Mouse (Mus musculus) CD4-positive, CD25-positive, alpha-beta regulatory T cell, adult 2 months (primary cell): ENCODE data around the gene Adgrb3.
"Not testable (repeated sequence)": the region's sequence is repeated elsewhere in the genome, so short reads cannot be mapped to it uniquely, and the experiment has no call there.

ENCODE experiments used
- DNase-seq: peaks from one replicate; pipeline ENCODE4 v3.0.0-alpha.2; 2012; ENCODE audit warnings: low read depth, low spot score

Adgrb3 gene

DNA sequence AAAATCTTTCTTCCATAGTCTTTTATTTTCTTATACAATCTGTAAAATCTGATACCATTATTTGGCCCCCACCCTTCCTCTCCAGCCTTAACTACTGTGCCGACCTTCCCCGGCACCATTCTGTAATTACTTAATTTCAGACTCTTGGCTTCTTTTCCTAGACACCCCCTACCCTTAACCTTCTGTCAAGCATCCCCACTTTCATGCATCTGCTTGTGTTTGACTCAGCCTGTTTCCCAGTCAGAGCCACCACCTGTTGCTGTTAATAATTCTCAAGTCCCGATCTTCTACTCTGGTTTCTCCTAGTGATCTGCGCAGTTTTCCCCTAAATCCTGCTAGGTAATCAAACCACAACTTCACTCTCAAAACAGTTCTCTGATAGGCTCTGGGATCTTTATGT is 83.9 kb downstream of the Adgrb3 start:
- DNase-seq, result no peak

DNA sequence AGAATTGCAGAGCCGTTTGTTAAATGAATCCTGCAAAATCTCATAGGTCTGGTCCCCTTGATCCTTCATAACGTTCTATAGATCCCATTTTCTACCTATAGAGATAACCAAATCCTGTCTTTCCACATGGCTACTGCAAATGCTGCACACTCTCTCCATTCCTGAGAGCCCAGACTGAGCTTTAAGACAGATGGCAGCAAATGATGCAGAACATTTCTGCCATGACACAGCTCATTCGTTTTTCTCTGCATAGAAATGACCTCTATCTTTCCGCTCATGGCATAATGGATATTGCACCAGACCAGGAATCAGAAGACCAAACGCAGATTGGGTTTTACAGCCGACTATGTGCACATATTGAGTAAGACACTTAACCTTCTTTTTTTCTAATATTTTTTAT is 84.8 kb downstream of the Adgrb3 start:
- no peak for DNase-seq

DNA sequence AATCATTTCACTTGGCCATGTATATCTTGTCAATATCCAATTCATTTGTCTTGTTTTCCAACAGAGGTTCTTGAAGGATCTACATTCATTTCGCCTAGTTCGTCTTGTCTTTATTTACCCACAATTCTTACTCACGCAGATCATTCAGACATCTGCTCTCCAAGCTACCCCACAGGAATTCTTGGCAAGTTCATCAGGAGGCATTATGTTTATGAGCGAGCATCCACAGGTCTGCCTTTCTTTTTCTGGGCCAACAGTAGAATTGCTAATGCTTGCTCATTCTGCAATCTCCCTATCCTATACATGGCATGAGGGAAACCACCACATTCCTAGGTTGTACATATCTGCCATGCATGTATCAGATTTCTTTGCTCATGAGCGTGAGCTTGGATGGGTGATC is 99.7 kb downstream of the Adgrb3 start:
- DNase-seq, result no peak

DNA sequence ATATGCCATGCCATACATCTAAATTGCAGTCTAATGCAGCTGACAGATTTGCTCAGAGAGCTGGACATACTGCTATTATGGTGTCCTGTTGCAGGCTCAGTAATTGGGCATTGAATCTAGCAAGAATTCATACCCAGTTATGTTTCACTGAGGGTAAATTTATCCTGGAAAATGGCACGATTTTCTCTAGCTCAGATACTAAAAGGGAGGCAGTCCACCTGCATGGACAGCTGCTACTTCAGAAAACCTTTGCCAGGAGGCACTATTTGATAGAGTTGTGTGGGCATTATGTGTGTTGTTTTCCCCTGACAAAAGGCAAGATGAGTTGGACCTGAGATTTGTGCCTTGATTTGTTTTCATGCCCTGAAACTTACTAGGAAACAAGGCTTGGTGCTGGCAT is 118.0 kb downstream of the Adgrb3 start:
- no peak for DNase-seq

DNA sequence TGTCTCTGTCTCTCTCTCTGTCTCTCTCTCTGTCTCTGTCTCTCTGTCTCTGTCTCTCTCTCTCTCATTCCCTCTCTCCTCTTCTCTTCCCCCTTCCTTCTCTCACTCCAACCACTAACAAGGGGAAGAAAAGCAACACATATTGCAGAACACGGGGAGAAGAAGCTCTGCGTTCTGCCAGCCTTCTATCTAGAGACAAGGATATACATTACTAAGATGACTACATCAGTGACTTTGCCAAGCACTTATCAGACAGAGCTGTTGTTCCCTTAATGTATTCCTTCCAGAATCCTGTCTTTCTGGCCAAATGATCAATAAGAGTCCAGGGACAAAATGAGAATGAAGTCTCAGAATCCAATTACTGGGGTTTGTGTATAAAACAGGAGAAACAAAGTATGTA is 123.2 kb downstream of the Adgrb3 start:
- DNase-seq, result no peak

DNA sequence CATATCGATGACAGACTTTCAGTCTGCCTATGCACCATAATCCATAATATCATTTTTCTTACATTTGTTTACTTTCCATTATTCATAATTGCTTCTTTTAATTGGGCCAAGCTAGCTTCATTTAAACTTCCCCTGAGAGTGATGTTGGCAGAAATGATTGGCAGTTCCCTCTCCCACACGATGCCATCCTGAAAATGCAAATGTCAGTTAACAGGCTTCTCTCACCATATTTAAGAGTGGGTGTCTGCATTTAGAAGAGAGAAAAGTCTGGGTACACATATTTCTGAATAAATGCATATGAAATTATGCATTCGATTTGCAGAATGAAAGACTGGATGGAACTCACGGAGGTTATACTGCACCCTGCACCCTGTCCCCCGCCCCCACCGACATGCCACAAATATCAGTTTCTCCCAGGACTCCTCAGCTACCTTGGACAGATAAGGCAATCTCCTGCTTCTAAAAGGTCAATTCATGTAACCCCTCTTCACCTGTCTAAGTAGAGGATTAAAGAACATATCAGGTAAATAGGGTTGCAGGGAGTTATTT is 130.7 kb downstream of the Adgrb3 start:
- no peak for DNase-seq

DNA sequence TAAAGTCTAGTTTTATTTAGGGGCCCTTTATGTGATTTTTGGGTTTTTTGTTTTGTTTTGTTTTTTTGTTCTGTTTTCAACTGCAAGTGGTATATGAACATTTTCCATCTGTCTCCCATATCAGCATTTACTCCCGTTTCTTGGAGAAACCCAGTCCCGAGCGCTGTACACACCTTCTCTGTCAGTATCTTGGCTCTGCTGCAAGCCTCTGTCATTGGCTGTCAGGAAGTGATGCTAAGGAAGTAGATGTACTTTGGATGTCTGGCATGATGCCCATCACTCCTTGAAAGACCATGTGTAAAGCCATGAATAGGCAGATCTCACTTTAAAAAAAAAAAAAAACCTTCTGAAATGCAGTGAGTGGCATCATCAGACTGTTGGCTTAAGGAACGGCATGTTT is 132.3 kb downstream of the Adgrb3 start:
- no peak for DNase-seq

DNA sequence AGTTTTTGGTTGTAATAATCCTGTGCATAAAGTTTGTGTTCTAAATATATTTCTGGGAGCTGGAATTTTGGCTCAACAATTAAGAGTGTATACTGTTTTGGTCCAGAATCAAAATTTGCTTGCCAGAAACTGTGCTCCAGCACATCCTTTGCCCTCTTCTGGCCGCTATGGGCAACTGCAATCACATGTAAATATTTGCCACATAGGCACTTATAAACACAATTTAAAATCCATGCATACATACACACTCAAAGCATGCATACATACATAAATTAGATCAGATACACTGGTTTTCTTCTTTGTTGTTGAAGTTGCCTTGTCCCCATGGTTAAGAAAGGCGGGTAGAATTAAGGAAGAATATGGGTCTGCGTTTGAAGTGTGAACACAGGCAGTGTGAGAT is 132.7 kb downstream of the Adgrb3 start:
- no peak for DNase-seq

DNA sequence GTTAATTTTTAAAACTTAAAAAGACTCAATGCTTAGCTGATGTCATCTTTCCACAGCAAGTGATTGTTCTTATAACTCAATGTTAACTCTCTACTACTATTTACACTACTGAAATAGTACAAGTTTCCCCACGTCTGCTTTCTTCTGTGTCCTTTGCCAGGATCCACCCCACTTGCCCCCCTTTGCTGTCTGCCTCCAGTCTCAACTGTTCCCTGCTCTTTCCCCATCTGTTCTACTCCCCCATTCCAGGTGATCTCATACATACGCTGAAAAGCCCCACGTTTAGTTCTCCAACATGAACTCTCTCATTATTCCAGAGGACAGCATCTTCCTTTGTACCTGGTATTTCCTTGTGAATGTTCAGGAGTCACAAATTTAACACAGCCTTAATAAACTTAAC is 147.4 kb downstream of the Adgrb3 start:
- no peak for DNase-seq

DNA sequence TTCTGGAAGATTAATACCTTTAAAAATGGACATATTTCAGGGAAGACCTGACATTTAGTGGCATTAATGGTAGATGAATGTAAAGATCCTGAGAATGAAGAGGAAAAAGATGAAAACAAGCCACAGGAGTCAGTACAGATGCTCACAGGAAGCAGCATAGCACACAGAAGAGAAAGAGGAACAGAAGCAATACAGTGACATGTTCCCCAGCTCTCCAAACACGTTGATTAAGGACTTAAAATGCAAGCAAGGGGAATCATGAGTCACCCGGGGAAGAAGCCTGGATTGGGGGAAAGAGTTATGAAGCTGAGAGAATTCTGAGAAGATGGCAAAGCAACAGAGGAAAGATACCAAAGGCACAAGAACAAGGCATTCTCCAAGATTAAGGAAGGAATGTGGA is 149.9 kb downstream of the Adgrb3 start:
- no peak for DNase-seq

DNA sequence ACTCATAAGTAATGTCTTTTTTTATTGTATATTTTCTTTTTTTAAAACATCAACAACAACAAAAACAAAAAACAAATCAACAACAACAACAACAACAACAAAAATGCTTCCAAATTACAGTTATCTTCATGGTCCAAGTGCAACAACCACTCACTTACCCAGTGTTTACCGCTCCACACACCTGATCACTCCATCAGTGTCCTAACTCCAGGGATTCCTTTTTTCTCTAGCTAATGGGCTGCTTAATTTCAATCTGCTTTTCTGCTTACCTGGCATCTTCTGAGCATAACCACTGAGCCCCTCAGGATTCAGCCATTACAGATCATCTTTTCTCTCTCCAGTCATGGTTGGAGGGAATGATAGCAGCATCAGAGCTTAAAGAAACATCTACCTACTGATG is 176.8 kb downstream of the Adgrb3 start:
- no peak for DNase-seq

DNA sequence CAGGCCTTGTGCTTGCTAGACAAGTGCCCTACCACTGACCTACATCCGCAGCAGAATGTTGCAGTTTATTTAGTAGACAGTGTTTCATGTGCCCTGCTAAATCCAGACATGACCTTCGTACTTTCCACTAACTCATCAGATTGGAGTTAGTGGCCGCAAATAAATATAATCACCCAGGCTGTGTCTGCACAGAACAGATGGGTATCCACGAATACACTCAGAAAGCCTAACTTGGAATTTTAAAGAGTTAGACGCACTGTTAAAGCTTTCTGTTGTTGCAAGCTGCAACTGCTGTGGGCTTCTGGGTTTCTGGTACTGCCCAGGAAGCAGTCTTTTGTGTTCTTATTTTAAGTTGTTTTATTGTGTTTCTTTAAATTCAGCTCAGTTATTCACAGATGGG is 185.3 kb downstream of the Adgrb3 start:
- DNase-seq, result no peak

DNA sequence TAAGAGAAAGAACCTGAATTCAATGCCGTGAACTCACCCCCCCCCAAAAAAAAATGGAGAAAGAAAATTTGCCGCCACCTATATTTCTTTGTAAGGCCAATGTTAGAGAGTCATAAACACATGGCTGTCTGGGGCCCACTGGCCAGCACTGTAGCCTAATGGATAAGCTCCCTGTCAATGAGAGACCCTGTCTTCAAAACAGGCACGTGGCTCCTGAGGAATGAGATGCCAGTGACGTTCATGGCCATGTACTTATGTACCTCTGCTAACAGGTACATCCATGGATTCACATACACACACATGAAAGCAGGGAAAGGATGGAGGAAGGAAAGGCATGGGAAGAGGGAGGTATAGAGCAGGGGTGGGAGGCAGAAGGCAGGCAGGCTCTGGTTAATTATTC is 208.0 kb downstream of the Adgrb3 start:
- no peak for DNase-seq

DNA sequence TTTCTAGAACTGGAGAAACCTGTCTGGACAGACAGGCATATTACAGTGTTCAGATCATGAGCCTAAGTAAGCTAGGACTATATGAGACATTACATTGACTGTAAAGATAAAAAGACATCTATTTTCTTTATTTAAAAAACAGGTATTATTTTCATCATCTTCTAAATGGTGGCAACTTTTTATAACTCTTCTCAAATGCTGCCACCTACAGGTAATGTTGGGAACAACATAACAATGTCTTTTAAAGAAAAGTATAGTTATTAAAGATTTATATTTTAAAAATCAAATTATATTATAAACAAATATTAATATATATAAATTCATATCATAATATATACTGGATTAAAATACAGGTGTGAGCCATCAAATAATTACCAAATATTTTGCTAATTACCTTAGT is 212.6 kb downstream of the Adgrb3 start:
- DNase-seq, result no peak

DNA sequence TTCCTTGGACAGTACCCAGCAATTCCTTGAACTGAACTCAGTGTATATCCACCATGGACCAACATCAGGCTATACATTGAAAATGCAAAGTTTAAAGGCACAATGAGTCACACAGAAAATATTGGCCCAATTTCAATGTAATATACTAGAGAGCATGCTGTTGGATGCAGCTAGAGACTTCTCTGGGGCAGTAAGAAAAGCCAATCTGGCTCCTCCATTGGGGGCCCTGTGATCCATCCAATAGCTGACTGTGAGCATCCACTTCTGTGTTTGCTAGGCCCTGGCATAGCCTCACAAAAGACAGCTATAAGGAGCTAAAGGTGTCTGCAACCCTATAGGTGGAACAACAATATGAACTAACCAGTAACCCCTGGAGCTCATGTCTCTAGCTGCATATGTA is 218.7 kb downstream of the Adgrb3 start:
- not testable (repeated sequence) for DNase-seq

DNA sequence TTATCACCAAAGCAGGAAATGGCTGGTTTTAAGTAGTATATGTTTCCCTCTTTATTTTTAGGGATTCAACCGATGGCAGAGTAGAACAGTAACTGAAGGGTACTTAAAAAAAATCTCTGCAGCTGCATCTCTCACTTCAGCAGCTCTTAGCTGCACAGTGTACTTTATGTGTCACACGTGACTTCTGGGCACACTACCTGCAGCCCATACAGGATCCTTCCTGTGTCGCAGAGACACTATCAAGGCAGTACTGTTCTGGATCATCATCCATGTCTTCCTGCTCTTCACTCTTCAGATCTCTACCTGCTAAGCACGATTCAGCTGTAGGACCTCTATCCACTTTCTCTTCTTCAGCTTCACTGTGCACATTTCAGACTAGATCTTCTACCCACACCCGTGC is 230.6 kb downstream of the Adgrb3 start:
- DNase-seq, result no peak

DNA sequence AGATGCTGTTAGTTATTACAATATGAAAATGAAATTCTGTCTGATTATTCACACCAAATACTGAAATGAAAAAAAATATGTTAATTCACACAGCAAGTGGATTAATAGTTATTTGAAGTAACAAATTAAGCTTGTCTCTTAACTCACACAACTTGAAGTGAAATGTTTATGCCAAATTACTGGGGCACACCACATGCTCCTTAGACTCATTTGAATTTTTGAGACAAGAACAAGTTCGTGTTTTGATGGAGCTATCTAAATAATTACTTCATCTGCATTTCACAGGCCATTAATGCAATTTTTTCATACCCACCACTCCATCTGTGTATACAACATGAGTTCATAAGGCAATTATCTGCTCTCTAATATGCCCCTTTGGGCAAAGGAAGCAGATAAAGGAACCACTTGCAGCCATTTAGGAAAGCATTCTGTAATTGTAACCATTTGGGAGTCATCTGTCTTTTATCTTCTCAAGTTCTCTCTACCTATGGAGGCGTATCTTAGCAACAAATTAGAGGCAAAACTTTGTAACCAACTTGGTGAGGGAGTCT is 240.9 kb downstream of the Adgrb3 start:
- DNase-seq, result no peak

DNA sequence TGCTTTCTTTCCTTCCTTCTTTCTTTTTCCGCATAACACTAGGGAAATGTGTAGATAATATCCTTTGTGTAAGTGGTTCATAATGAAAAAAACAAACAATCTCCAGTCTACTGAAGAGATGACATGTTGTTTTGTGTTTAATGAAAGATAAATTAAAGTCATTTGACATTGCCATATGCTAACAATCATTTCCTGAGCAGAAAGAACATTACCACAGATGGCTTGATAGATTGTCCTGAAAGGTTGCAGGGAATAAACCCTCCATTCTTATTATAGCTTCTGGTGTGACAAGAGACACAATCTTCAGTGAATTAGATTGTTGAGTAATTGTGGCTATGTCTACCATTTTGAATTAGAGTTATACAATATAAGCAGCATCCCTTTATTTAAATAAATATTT is 247.8 kb downstream of the Adgrb3 start:
- no peak for DNase-seq

DNA sequence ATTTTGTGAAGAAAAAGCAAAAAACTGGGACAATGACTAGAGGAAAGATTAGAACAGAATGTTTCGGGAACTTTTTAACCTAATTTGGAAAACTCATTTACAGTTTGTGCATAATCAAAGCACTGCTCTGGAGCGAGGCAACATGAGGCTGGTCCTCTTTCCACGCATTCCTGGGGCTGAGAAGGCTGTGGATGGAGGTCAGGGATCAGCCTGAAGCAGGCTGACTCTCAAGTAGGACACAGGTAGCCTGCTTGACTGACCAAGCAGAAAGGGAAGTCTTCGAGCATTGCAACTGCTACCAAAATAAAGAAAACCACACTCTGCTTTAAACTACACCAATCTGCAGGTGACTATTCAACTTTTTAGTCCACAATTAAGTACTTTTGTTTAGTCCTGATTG is 251.7 kb downstream of the Adgrb3 start:
- DNase-seq, result no peak

DNA sequence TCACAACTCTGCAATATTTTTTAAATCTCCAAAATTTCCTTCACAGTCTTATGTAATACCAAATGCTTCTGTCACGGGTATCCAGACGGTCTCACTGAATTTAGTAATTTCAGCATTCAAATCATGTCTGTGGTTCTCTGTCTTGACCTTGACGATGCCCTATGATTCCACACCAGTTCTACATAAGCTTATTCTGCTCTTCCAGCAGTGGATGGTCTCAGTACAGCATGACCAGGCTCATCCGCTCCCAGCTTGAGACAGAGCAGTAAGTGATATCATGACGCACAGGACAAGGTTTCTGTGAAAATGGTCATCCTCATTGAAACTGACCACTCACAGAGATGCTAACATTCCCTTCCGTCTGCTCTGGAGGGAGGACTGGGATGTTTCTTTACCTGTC is 252.9 kb downstream of the Adgrb3 start:
- no peak for DNase-seq

DNA sequence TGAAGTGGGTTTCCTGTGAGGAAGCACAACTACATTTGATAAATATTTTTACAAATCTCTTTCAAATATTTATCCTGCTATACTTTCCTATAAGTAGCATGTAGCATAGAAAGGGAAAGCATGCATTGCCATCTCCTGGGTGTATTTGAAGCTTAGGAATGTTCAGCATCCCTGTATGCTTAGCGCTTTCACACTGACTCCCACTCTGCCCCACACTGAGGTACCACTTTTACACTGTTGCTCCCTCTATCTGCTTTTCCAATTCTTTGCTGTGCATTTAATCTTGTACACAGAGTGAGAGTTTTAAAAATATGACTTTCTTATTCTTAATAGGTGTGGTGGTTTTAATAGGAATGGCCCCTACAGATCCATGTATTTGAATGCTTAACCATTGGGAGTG is 261.4 kb downstream of the Adgrb3 start:
- DNase-seq, result no peak

DNA sequence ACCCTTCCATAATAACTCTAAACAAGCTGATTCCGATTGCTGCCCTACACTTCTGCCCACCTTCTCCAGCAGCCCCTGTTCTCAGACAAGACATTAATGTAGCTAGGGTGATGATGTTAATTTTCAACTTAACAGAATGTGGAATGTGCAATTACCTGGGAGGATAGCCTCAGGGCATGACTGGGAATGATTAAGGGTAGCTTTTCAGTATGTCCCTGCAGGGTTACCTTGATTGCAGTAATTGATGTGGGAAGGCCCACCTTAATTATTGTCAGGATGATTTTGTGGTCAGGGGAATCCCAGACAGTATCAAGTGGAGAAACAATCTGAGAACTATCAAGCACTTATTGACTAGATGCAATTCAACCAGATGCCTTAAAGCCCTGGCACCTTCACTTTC is 283.4 kb downstream of the Adgrb3 start:
- no peak for DNase-seq

DNA sequence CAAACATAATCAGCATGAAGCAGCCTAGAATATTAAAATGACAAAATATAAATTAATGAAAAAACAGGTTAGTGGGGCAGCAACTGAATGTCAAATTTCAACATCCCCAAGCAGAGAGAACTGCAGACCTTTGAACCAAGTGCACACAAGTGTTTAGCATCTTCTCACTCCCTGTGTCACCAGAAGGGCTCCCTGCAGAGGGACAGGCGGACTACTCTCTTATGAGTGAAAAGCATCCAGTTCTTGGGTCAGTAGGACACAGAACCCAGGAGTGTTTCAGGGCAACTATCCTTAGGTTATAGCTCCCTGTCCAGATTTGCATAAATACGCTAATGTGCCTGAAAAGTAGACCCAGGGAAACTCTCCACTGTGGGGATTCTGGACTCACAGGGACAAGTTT is 285.6 kb downstream of the Adgrb3 start:
- DNase-seq, result no peak

DNA sequence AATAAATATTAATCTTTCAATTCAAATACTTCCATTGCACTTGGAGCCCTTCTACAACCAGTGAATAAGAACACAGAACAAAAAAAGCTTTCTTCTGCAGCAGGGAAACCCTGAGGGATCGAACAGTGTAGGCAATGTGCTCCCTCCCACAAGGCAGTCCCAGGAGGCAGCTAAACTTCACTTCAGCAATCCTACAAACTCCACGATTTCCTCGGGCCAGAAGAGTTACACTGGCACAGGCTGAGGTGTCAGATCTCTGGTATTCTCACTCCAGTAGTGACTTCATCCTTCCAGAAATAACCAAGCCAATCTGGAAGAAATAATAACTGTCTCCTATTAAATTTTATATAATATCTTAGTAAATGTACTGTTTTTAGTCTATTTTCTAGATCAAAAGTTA is 286.6 kb downstream of the Adgrb3 start:
- DNase-seq, result no peak
